Mouse (Mus musculus): ENCODE results near the gene Pmpca. TPM values are rescaled to one million over a fixed set of nuclear protein-coding genes. Genes with fewer than 3 reads are reported as not detected.
A peak's percentile ranks its signal among the peaks of the same experiment; 100 is the strongest.

Pmpca gene
- polyA plus RNA-seq (2015; fragmentation: Nextera tagmentation; extraction: Ambion mirVana), result 81.5 and 93.2 TPM in 2 replicates

GRCm38 (mm10) chr2:26389154-26389690 lies at the start of gene Pmpca, which contains the start of gene Entr1:
Gene Pmpca (plus strand): TSS chr2:26389339.
Gene Entr1 (minus strand): TSS chr2:26389316.
- Histone ChIP-seq H3K4me1 (replicated peaks) (peaks cover 26% of the 10 kb centered on the region), H3K4me2 (peak within 1 kb of the TSS; percentile 93), H3K27ac (peak within 1 kb of the TSS; percentile 83), H3K27me3 (no peaks in the 10 kb centered on the region), H3K9ac (peak within 1 kb of the TSS; percentile 96), H3K4me3 (replicated peaks) (peak within 1 kb of the TSS; percentile 97), H3K9me3 (replicated peaks) (no peaks in the 10 kb centered on the region), H3K36me3 (peaks cover 73% of the 10 kb centered on the region)
- DNase-seq (peak; percentile 75), ATAC-seq (ENCODE audit: low read depth) (peak; percentile 91)
- WGBS (ENCODE audit: insufficient replicate concordance), result under 1% methylated on average over 60 of the region's 60 CpGs

GRCm38 (mm10) chr2:26341510-26341981 lies 47.6 kb upstream of the Pmpca start:
- no peaks in the 10 kb centered on the region for H3K27me3 ChIP-seq
- DNase-seq (no peak), ATAC-seq (ENCODE audit: low read depth) (peak; percentile 34; the same call in 1 of the 2 replicates)
- H3K9me3 ChIP-seq (replicated peaks), result no peaks in the 10 kb centered on the region
- H3K4me2 ChIP-seq, result no peak overlapping the region
- H3K4me3 ChIP-seq (replicated peaks), result no peak overlapping the region
- H3K4me1 ChIP-seq (replicated peaks), result peaks cover 19% of the 10 kb centered on the region
- no peaks in the 10 kb centered on the region for H3K36me3 ChIP-seq
- no peak overlapping the region for H3K9ac ChIP-seq
- 76% methylated on average over 2 of the region's 2 CpGs for WGBS (ENCODE audit: insufficient replicate concordance)
- H3K27ac ChIP-seq, result peak overlapping the region; percentile 66

GRCm38 (mm10) chr2:26342044-26342443 lies 47.1 kb upstream of the Pmpca start:
- Histone ChIP-seq H3K4me2 (no peak overlapping the region), H3K4me1 (replicated peaks) (peaks cover 19% of the 10 kb centered on the region), H3K27ac (peak overlapping the region; percentile 66), H3K27me3 (no peaks in the 10 kb centered on the region), H3K9ac (no peak overlapping the region), H3K9me3 (replicated peaks) (no peaks in the 10 kb centered on the region), H3K4me3 (replicated peaks) (no peak overlapping the region), H3K36me3 (no peaks in the 10 kb centered on the region)
- ATAC-seq (ENCODE audit: low read depth) (peak; percentile 51), DNase-seq (no peak)
- 66% methylated on average over 10 of the region's 10 CpGs for WGBS (ENCODE audit: insufficient replicate concordance)

- DNase-seq, result no peak
- WGBS (ENCODE audit: insufficient replicate concordance), result 52% methylated on average over 11 of the region's 11 CpGs
- 0 out of 2 replicates have a peak, but pooled peaks have one; percentile 43 for ATAC-seq (ENCODE audit: low read depth)
- no peaks in the 10 kb centered on the region for H3K27me3 ChIP-seq
- no peaks in the 10 kb centered on the region for H3K36me3 ChIP-seq
- H3K9me3 ChIP-seq (replicated peaks), result no peaks in the 10 kb centered on the region
- peak overlapping the region; percentile 17; the same call in 1 of the 2 replicates for H3K9ac ChIP-seq
- H3K27ac ChIP-seq, result peak overlapping the region; percentile 66
- H3K4me1 ChIP-seq (replicated peaks), result peaks cover 19% of the 10 kb centered on the region
- H3K4me3 ChIP-seq (replicated peaks), result no peak overlapping the region
- H3K4me2 ChIP-seq, result no peak overlapping the region
These were observed 46.3 kb upstream of the Pmpca start for GRCm38 (mm10) chr2:26342609-26343490.

GRCm38 (mm10) chr2:26348241-26348640 lies 40.9 kb upstream of the Pmpca start:
- DNase-seq (no peak), ATAC-seq (ENCODE audit: low read depth) (no peak)
- no peak overlapping the region for H3K4me3 ChIP-seq (replicated peaks)
- peaks cover 30% of the 10 kb centered on the region for H3K4me1 ChIP-seq (replicated peaks)
- WGBS (ENCODE audit: insufficient replicate concordance), result 62% methylated on average over 6 of the region's 6 CpGs
- H3K9ac ChIP-seq, result no peak overlapping the region
- H3K27ac ChIP-seq, result peak overlapping the region; percentile 1; the same call in 1 of the 2 replicates
- no peaks in the 10 kb centered on the region for H3K9me3 ChIP-seq (replicated peaks)
- H3K4me2 ChIP-seq, result no peak overlapping the region
- H3K36me3 ChIP-seq, result peaks cover 21% of the 10 kb centered on the region; the same call in 1 of the 2 replicates
- H3K27me3 ChIP-seq, result no peaks in the 10 kb centered on the region

GRCm38 (mm10) chr2:26351358-26352290 lies 37.5 kb upstream of the Pmpca start, which contains the start of gene Dnlz:
Gene Dnlz (minus strand): TSS chr2:26352110.
- peak within 1 kb of the TSS; percentile 75 for H3K27ac ChIP-seq

GRCm38 (mm10) chr2:26352291-26352910 lies 36.7 kb upstream of the Pmpca start:
- Histone ChIP-seq H3K9me3 (replicated peaks) (no peaks in the 10 kb centered on the region), H3K4me3 (replicated peaks) (peak overlapping the region; percentile 80), H3K4me2 (peak overlapping the region; percentile 96), H3K27ac (peak overlapping the region; percentile 63), H3K36me3 (peaks cover 21% of the 10 kb centered on the region; the same call in 1 of the 2 replicates), H3K4me1 (replicated peaks) (peaks cover 30% of the 10 kb centered on the region), H3K9ac (peak overlapping the region; percentile 87), H3K27me3 (no peaks in the 10 kb centered on the region)
- ATAC-seq (ENCODE audit: low read depth) (peak; percentile 16; the same call in 1 of the 2 replicates), DNase-seq (no peak)
- 5% methylated on average over 36 of the region's 36 CpGs for WGBS (ENCODE audit: insufficient replicate concordance)

More at GRCm38 (mm10) chr2:26351358-26352290, 37.5 kb upstream of the Pmpca start, which contains the start of gene Dnlz:
- Histone ChIP-seq H3K27me3 (no peaks in the 10 kb centered on the region), H3K4me2 (peak within 1 kb of the TSS; percentile 96), H3K9me3 (replicated peaks) (no peaks in the 10 kb centered on the region), H3K36me3 (peaks cover 21% of the 10 kb centered on the region; the same call in 1 of the 2 replicates), H3K4me1 (replicated peaks) (peaks cover 30% of the 10 kb centered on the region), H3K4me3 (replicated peaks) (peak within 1 kb of the TSS; percentile 80), H3K9ac (peak within 1 kb of the TSS; percentile 87)
- peak; percentile 77 for ATAC-seq (ENCODE audit: low read depth)
- DNase-seq, result peak; percentile 84
- WGBS (ENCODE audit: insufficient replicate concordance), result 1% methylated on average over 62 of the region's 62 CpGs

- WGBS (ENCODE audit: insufficient replicate concordance), result 74% methylated on average over 11 of the region's 11 CpGs
- DNase-seq (no peak), ATAC-seq (ENCODE audit: low read depth) (no peak)
- peak overlapping the region; percentile 80 for H3K4me3 ChIP-seq (replicated peaks)
- H3K27ac ChIP-seq, result no peak overlapping the region
- H3K4me2 ChIP-seq, result peak overlapping the region; percentile 96
- no peaks in the 10 kb centered on the region for H3K9me3 ChIP-seq (replicated peaks)
- peaks cover 28% of the 10 kb centered on the region for H3K4me1 ChIP-seq (replicated peaks)
- peaks cover 17% of the 10 kb centered on the region; the same call in 1 of the 2 replicates for H3K36me3 ChIP-seq
- H3K27me3 ChIP-seq, result no peaks in the 10 kb centered on the region
- peak overlapping the region; percentile 87; the same call in 1 of the 2 replicates for H3K9ac ChIP-seq
These were observed 35.8 kb upstream of the Pmpca start for GRCm38 (mm10) chr2:26353066-26353980.

- Histone ChIP-seq H3K36me3 (peaks cover 9% of the 10 kb centered on the region; the same call in 1 of the 2 replicates), H3K4me3 (replicated peaks) (no peak overlapping the region), H3K9ac (no peak overlapping the region), H3K4me1 (replicated peaks) (peaks cover 24% of the 10 kb centered on the region), H3K4me2 (no peak overlapping the region), H3K27ac (no peak overlapping the region), H3K27me3 (no peaks in the 10 kb centered on the region), H3K9me3 (replicated peaks) (no peaks in the 10 kb centered on the region)
- ATAC-seq (ENCODE audit: low read depth) (no peak), DNase-seq (no peak)
- 72% methylated on average over 4 of the region's 4 CpGs for WGBS (ENCODE audit: insufficient replicate concordance)
These were observed 34.7 kb upstream of the Pmpca start for GRCm38 (mm10) chr2:26354401-26354800.
